Mouse (Mus musculus): ENCODE data around the gene Ssu72. TPM values are rescaled to one million over a fixed set of nuclear protein-coding genes. Genes with fewer than 3 reads are reported as not detected.
"Not testable (repeated sequence)": the region's sequence is repeated elsewhere in the genome, so short reads cannot be mapped to it uniquely, and the experiment has no call there.

Gene Ssu72
- polyA plus RNA-seq, 1 experiment from 2014 or later = 91.2 TPM

GRCm38 (mm10) chr4:155739741-155740636 is 35.4 kb downstream of the Ssu72 start:
- Histone ChIP-seq H3K9ac (no peak overlapping the region), H3K4me1 (peaks cover 20% of the 10 kb centered on the region), H3K27ac (no peak overlapping the region), H3K36me3 (peaks cover 56% of the 10 kb centered on the region), H3K27me3 (replicated peaks) (no peaks in the 10 kb centered on the region), H3K9me3 (replicated peaks) (no peaks in the 10 kb centered on the region), H3K4me3 (no peak overlapping the region), H3K4me2 (no peak overlapping the region)
- 81% methylated on average over 37 of the region's 37 CpGs for WGBS (ENCODE audit: insufficient replicate concordance)
- no peak; the same call in 1 of the 2 replicates for ATAC-seq

- not testable (repeated sequence) for H3K9me3 ChIP-seq (replicated peaks); H3K4me2 ChIP-seq; H3K4me3 ChIP-seq; H3K27me3 ChIP-seq (replicated peaks); ATAC-seq; H3K9ac ChIP-seq; H3K27ac ChIP-seq
- 86% methylated on average over 10 of the region's 10 CpGs for WGBS (ENCODE audit: insufficient replicate concordance)
- Histone ChIP-seq H3K36me3 (peaks cover 63% of the 10 kb centered on the region), H3K4me1 (peaks cover 13% of the 10 kb centered on the region)
These were observed 36.1 kb downstream of the Ssu72 start for GRCm38 (mm10) chr4:155740681-155741080.

- Histone ChIP-seq H3K4me3 (no peak overlapping the region), H3K27me3 (replicated peaks) (no peaks in the 10 kb centered on the region), H3K36me3 (peaks cover 82% of the 10 kb centered on the region), H3K27ac (no peak overlapping the region), H3K4me1 (0 out of 2 replicates have a peak, but pooled peaks cover 9% of the 10 kb centered on the region), H3K4me2 (no peak overlapping the region), H3K9me3 (replicated peaks) (no peaks in the 10 kb centered on the region), H3K9ac (no peak overlapping the region)
- no peak for ATAC-seq
- WGBS (ENCODE audit: insufficient replicate concordance) = 78% methylated on average over 5 of the region's 5 CpGs
These were observed 38.1 kb downstream of the Ssu72 start for GRCm38 (mm10) chr4:155742684-155743083.

GRCm38 (mm10) chr4:155744474-155744873 is 39.9 kb downstream of the Ssu72 start:
- Histone ChIP-seq H3K27me3 (replicated peaks) (no peaks in the 10 kb centered on the region), H3K4me3 (no peak overlapping the region), H3K9ac (no peak overlapping the region), H3K4me2 (no peak overlapping the region), H3K9me3 (replicated peaks) (no peaks in the 10 kb centered on the region), H3K27ac (no peak overlapping the region), H3K36me3 (peaks cover 99% of the 10 kb centered on the region), H3K4me1 (no peaks in the 10 kb centered on the region)
- 79% methylated on average over 8 of the region's 8 CpGs for WGBS (ENCODE audit: insufficient replicate concordance)
- no peak for ATAC-seq

- H3K27ac ChIP-seq = no peak overlapping the region
- H3K9ac ChIP-seq = no peak overlapping the region
- WGBS (ENCODE audit: insufficient replicate concordance) = 90% methylated on average over 5 of the region's 5 CpGs
- ATAC-seq = no peak
- no peaks in the 10 kb centered on the region for H3K27me3 ChIP-seq (replicated peaks)
- H3K4me3 ChIP-seq = no peak overlapping the region
- no peaks in the 10 kb centered on the region for H3K9me3 ChIP-seq (replicated peaks)
- no peak overlapping the region for H3K4me2 ChIP-seq
- peaks cover 99% of the 10 kb centered on the region for H3K36me3 ChIP-seq
- H3K4me1 ChIP-seq = no peaks in the 10 kb centered on the region
These were observed 40.5 kb downstream of the Ssu72 start for GRCm38 (mm10) chr4:155745136-155745535.

GRCm38 (mm10) chr4:155746036-155746548 is 41.5 kb downstream of the Ssu72 start:
- 79% methylated on average over 8 of the region's 8 CpGs for WGBS (ENCODE audit: insufficient replicate concordance)
- Histone ChIP-seq H3K4me1 (no peaks in the 10 kb centered on the region), H3K4me3 (no peak overlapping the region), H3K4me2 (no peak overlapping the region), H3K9ac (no peak overlapping the region), H3K9me3 (replicated peaks) (no peaks in the 10 kb centered on the region), H3K27ac (no peak overlapping the region), H3K27me3 (replicated peaks) (no peaks in the 10 kb centered on the region), H3K36me3 (peaks cover 99% of the 10 kb centered on the region)
- no peak for ATAC-seq

- ATAC-seq = no peak
- H3K4me3 ChIP-seq = no peak overlapping the region
- peaks cover 99% of the 10 kb centered on the region for H3K36me3 ChIP-seq
- H3K9me3 ChIP-seq (replicated peaks) = no peaks in the 10 kb centered on the region
- no peak overlapping the region for H3K9ac ChIP-seq
- WGBS (ENCODE audit: insufficient replicate concordance) = 82% methylated on average over 17 of the region's 17 CpGs
- H3K27ac ChIP-seq = no peak overlapping the region
- no peaks in the 10 kb centered on the region for H3K4me1 ChIP-seq
- no peaks in the 10 kb centered on the region for H3K27me3 ChIP-seq (replicated peaks)
- no peak overlapping the region for H3K4me2 ChIP-seq
These were observed 42.2 kb downstream of the Ssu72 start for GRCm38 (mm10) chr4:155746575-155747490.

- Histone ChIP-seq H3K4me3 (no peak overlapping the region), H3K27me3 (replicated peaks) (no peaks in the 10 kb centered on the region), H3K9me3 (replicated peaks) (no peaks in the 10 kb centered on the region), H3K9ac (no peak overlapping the region), H3K4me2 (no peak overlapping the region), H3K4me1 (peaks cover 30% of the 10 kb centered on the region), H3K36me3 (peaks cover 71% of the 10 kb centered on the region), H3K27ac (no peak overlapping the region)
- WGBS (ENCODE audit: insufficient replicate concordance) = 87% methylated on average over 12 of the region's 12 CpGs
- no peak for ATAC-seq
These were observed 52.4 kb downstream of the Ssu72 start for GRCm38 (mm10) chr4:155757011-155757410.

GRCm38 (mm10) chr4:155759862-155760612 is 55.4 kb downstream of the Ssu72 start:
- peak overlapping the region; percentile 85 for H3K9ac ChIP-seq
- peak; percentile 8; the same call in 1 of the 2 replicates for ATAC-seq
- H3K27me3 ChIP-seq (replicated peaks) = no peaks in the 10 kb centered on the region
- H3K4me2 ChIP-seq = peak overlapping the region; percentile 95
- H3K27ac ChIP-seq = peak overlapping the region; percentile 76
- WGBS (ENCODE audit: insufficient replicate concordance) = 1% methylated on average over 10 of the region's 10 CpGs
- peak overlapping the region; percentile 80 for H3K4me3 ChIP-seq
- peaks cover 41% of the 10 kb centered on the region for H3K36me3 ChIP-seq
- no peaks in the 10 kb centered on the region for H3K9me3 ChIP-seq (replicated peaks)
- peaks cover 37% of the 10 kb centered on the region for H3K4me1 ChIP-seq

GRCm38 (mm10) chr4:155760613-155761355 is 56.2 kb downstream of the Ssu72 start, which contains the start of gene Atad3a:
Gene Atad3a (minus strand): TSS chr4:155761093.
- Histone ChIP-seq H3K4me2 (peak within 1 kb of the TSS; percentile 95), H3K4me3 (peak within 1 kb of the TSS; percentile 80), H3K36me3 (peaks cover 34% of the 10 kb centered on the region), H3K9me3 (replicated peaks) (no peaks in the 10 kb centered on the region), H3K9ac (peak within 1 kb of the TSS; percentile 85), H3K4me1 (peaks cover 37% of the 10 kb centered on the region), H3K27ac (peak within 1 kb of the TSS; percentile 76), H3K27me3 (replicated peaks) (no peaks in the 10 kb centered on the region)
- under 1% methylated on average over 68 of the region's 68 CpGs for WGBS (ENCODE audit: insufficient replicate concordance)
- ATAC-seq = peak; percentile 96
